In genomic region chr17:83353460-83353859, GRCm38 (mm10) we compare ENCODE assay signal across 11 mouse cellular contexts. TPM values are rescaled to one million over a fixed set of nuclear protein-coding genes. Genes with fewer than 3 reads are reported as not detected.
DNase-seq lines count a peak whose midpoint lies in the region; ATAC-seq and TF ChIP-seq lines count a peak whose summit lies in the region.
"Had no signal": no experiment of that assay in that cellular context is flagged by ENCODE, and none has a peak within 500 bp of the region (broad histone marks: within the 10 kb centered on the region; RNA-seq: fewer than 3 reads in every experiment).

No protein-coding gene starts in this region.

- DNase-seq in heart, embryonic 10.5 days (ENCODE audit: low spot score): no peak
- DNase-seq in heart, postnatal 36 days: no peak
- no peak for DNase-seq in liver, embryonic 11.5 days (ENCODE audit: low spot score)
- no peak for DNase-seq in liver
- peak; percentile 72 for DNase-seq in MEL (ENCODE audit: low read depth, low spot score)
- DNase-seq in gastrocnemius, adult 8-10 months (ENCODE audit: low spot score in 2 of 2): no peak
- no peak for DNase-seq in B cell, adult 2 months
- DNase-seq: cerebellum, postnatal 36 days; kidney, postnatal 4 days had no signal

- peak overlapping the region; percentile 94 for H3K4me2 ChIP-seq in liver, embryonic 11.5 days
- H3K4me2 ChIP-seq in limb, embryonic 12.5 days: peak overlapping the region; percentile 83

- no peaks in the 10 kb centered on the region for H3K27me3 ChIP-seq in heart, embryonic 10.5 days (ENCODE audit: insufficient read depth, poor library complexity, severe bottlenecking)
- H3K27me3 ChIP-seq in liver, embryonic 11.5 days (replicated peaks; ENCODE audit: control insufficient read depth, insufficient read depth, low read length): no peaks in the 10 kb centered on the region
- H3K27me3 ChIP-seq in MEL (ENCODE audit: control insufficient read depth in 1 of 2, insufficient read depth in 2 of 2, low read length in 2 of 2): no peaks in the 10 kb centered on the region
- H3K27me3 ChIP-seq in limb, embryonic 12.5 days: no peaks in the 10 kb centered on the region
- H3K27me3 ChIP-seq: forebrain, embryonic 12.5 days had no signal

- TF ChIP-seq RAD21 in MEL (IDR thresholded peaks at IDR 0.05; ENCODE audit: low read depth, low read length): no peak

- ATAC-seq in liver, embryonic 11.5 days (replicated peaks; ENCODE audit: low FRiP score): no peak
- no peak for ATAC-seq in limb, embryonic 12.5 days (ENCODE audit: insufficient number of reproducible peaks, insufficient read depth, low FRiP score, low TSS enrichment, low read depth)

- no peaks in the 10 kb centered on the region for H3K9me3 ChIP-seq in heart, embryonic 10.5 days
- no peaks in the 10 kb centered on the region for H3K9me3 ChIP-seq in liver, embryonic 11.5 days (ENCODE audit: control insufficient read depth, low read length)
- no peaks in the 10 kb centered on the region for H3K9me3 ChIP-seq in MEL (replicated peaks; ENCODE audit: insufficient read depth, low read length)
- no peaks in the 10 kb centered on the region for H3K9me3 ChIP-seq in limb, embryonic 12.5 days
- H3K9me3 ChIP-seq: forebrain, embryonic 12.5 days had no signal

- H3K4me3 ChIP-seq in heart, embryonic 10.5 days: peak overlapping the region; percentile 97
- no peak overlapping the region for H3K4me3 ChIP-seq in liver, embryonic 11.5 days (ENCODE audit: low read depth, low read length)
- peak overlapping the region in 1 of 2 experiments; percentile 18; a peak in 1 of 4 replicates for H3K4me3 ChIP-seq in MEL (ENCODE audit: control insufficient read depth in 1 of 2, insufficient read depth in 1 of 2, low read depth in 2 of 2, low read length in 2 of 2)
- peak overlapping the region; percentile 98 for H3K4me3 ChIP-seq in limb, embryonic 12.5 days (replicated peaks)

- intact Hi-C loops in heart, postnatal 36 days (cut with DNase I): loop anchor here (5.0 kb wide), 4 partner anchors 44 to 159 kb away; partner anchors contain the start of gene Pkdcc

- H3K27ac ChIP-seq in heart, embryonic 10.5 days: peak overlapping the region; percentile 62; the same call in 1 of the 2 replicates
- H3K27ac ChIP-seq in liver, embryonic 11.5 days (ENCODE audit: low read depth, low read length): no peak overlapping the region
- peak overlapping the region; percentile 38 for H3K27ac ChIP-seq in MEL (ENCODE audit: control insufficient read depth, low read depth, low read length)
- no peak overlapping the region for H3K27ac ChIP-seq in limb, embryonic 12.5 days
- H3K27ac ChIP-seq: forebrain, embryonic 12.5 days had no signal

- no peak for TF ChIP-seq POLR2A in MEL (IDR thresholded peaks at IDR 0.05; ENCODE audit: control insufficient read depth in 1 of 2, insufficient read depth in 1 of 2, low read depth in 1 of 2, low read length in 2 of 2, poor library complexity in 1 of 2)

- peaks cover 31% of the 10 kb centered on the region for H3K4me1 ChIP-seq in heart, embryonic 10.5 days
- peaks cover 36% of the 10 kb centered on the region for H3K4me1 ChIP-seq in liver, embryonic 11.5 days (replicated peaks; ENCODE audit: control insufficient read depth, insufficient read depth, low read length)
- peaks cover 11 to 13% of the 10 kb centered on the region in 2 experiments; a peak in 3 of 4 replicates for H3K4me1 ChIP-seq in MEL (ENCODE audit: control insufficient read depth in 1 of 2, insufficient read depth in 2 of 2, low read length in 2 of 2)
- H3K4me1 ChIP-seq in limb, embryonic 12.5 days (replicated peaks): peaks cover 28% of the 10 kb centered on the region

- peak; percentile 94 to 98 for TF ChIP-seq EP300 in MEL (IDR thresholded peaks at IDR 0.05; ENCODE audit: low read depth in 1 of 2, low read length in 2 of 2)

- peaks cover 37% of the 10 kb centered on the region for H3K79me2 ChIP-seq in MEL (ENCODE audit: control insufficient read depth, insufficient read depth, low read length, poor library complexity)

- 30% methylated on average over 4 of the region's 4 CpGs for WGBS in heart, embryonic 10.5 days
- 20% methylated on average over 4 of the region's 4 CpGs for WGBS in liver, embryonic 11.5 days
- 17% methylated on average over 4 of the region's 4 CpGs for WGBS in limb, embryonic 12.5 days

- H3K9ac ChIP-seq in liver, embryonic 11.5 days (ENCODE audit: low read depth, low read length): no peak overlapping the region
- no peak overlapping the region for H3K9ac ChIP-seq in MEL (ENCODE audit: control insufficient read depth, low read depth, low read length, poor library complexity, severe bottlenecking)
- no peak overlapping the region for H3K9ac ChIP-seq in limb, embryonic 12.5 days (replicated peaks)
- H3K9ac ChIP-seq: forebrain, embryonic 12.5 days had no signal

- no peak for TF ChIP-seq CTCF in MEL (IDR thresholded peaks at IDR 0.05 in 2 of 3, conservative IDR thresholded peaks at IDR 0.05 in 1 of 3; ENCODE audit: control insufficient read depth in 1 of 3, insufficient read depth in 1 of 3, low read depth in 2 of 3, low read length in 3 of 3, poor library complexity in 1 of 3, severe bottlenecking in 1 of 3)

- H3K36me3 ChIP-seq in heart, embryonic 10.5 days: no peaks in the 10 kb centered on the region
- no peaks in the 10 kb centered on the region for H3K36me3 ChIP-seq in liver, embryonic 11.5 days (ENCODE audit: control insufficient read depth, insufficient read depth, low read length)
- H3K36me3 ChIP-seq in MEL (ENCODE audit: control insufficient read depth in 1 of 2, insufficient read depth in 2 of 2, low read length in 2 of 2): peaks cover 0 to 32% of the 10 kb centered on the region in 2 experiments; a peak in 2 of 4 replicates
- H3K36me3 ChIP-seq in limb, embryonic 12.5 days: no peaks in the 10 kb centered on the region
- H3K36me3 ChIP-seq: forebrain, embryonic 12.5 days had no signal

TF ChIP-seq in MEL, 35 proteins besides CTCF, POLR2A, EP300 and RAD21:
- TF ChIP-seq UBTF (IDR thresholded peaks at IDR 0.05; ENCODE audit: borderline replicate concordance, insufficient read depth, low read depth, low read length) (no peak), RCOR1 (IDR thresholded peaks at IDR 0.05; ENCODE audit: low read depth, low read length) (peak; percentile 99), TCF12 (IDR thresholded peaks at IDR 0.05; ENCODE audit: low read depth, low read length) (peak; percentile 96), ZMIZ1 (IDR thresholded peaks at IDR 0.05; ENCODE audit: low read depth, low read length) (no peak), MEF2A (IDR thresholded peaks at IDR 0.05; ENCODE audit: extremely low read depth, insufficient replicate concordance, low read depth, low read length, poor library complexity, severe bottlenecking) (peak; percentile 94), ZNF384 (IDR thresholded peaks at IDR 0.05; ENCODE audit: low read depth, low read length) (peak; percentile 85), USF2 (IDR thresholded peaks at IDR 0.05; ENCODE audit: borderline replicate concordance in 1 of 2, insufficient read depth in 1 of 2, low read depth in 1 of 2, low read length in 2 of 2) (no peak), MXI1 (IDR thresholded peaks at IDR 0.05; ENCODE audit: low read depth, low read length) (peak; percentile 75), NELFE (IDR thresholded peaks at IDR 0.05; ENCODE audit: low read depth, low read length) (no peak), JUND (IDR thresholded peaks at IDR 0.05; ENCODE audit: low read depth, low read length) (no peak), MYC (IDR thresholded peaks at IDR 0.05; ENCODE audit: low read depth, low read length) (peak; percentile 81; the same call in 1 of the 2 replicates), BHLHE40 (IDR thresholded peaks at IDR 0.05; ENCODE audit: borderline replicate concordance, low read depth, low read length) (peak; percentile 79; the same call in 1 of the 2 replicates), TAL1 (IDR thresholded peaks at IDR 0.05; ENCODE audit: low read length) (peak; percentile 64), POLR2AphosphoS5 (IDR thresholded peaks at IDR 0.05; ENCODE audit: borderline replicate concordance, low read depth, low read length) (no peak), GATA1 (IDR thresholded peaks at IDR 0.05; ENCODE audit: low read depth, low read length) (peak; percentile 99), CHD2 (IDR thresholded peaks at IDR 0.05; ENCODE audit: low read length) (0 out of 2 replicates have a peak, but pooled peaks have one; percentile 13), SMC3 (IDR thresholded peaks at IDR 0.05; ENCODE audit: low read depth, low read length) (no peak), SIN3A (IDR thresholded peaks at IDR 0.05; ENCODE audit: low read length) (peak; percentile 91), ETS1 (IDR thresholded peaks at IDR 0.05; ENCODE audit: low read depth, low read length) (peak; percentile 90), KAT2A (conservative IDR thresholded peaks at IDR 0.05; ENCODE audit: low read depth, low read length) (no peak), HCFC1 (IDR thresholded peaks at IDR 0.05; ENCODE audit: low read depth, low read length) (0 out of 2 replicates have a peak, but pooled peaks have one; percentile 42), MAFK (IDR thresholded peaks at IDR 0.05; ENCODE audit: borderline replicate concordance, low read depth, low read length) (peak; percentile 88; the same call in 1 of the 2 replicates), MAX (IDR thresholded peaks at IDR 0.05; ENCODE audit: low read length) (peak; percentile 54)

RNA-seq across cellular contexts. Expression of gene Eml4, which starts 2.7 kb away (rescaled TPM):
- polyA plus RNA-seq in heart, embryonic 10.5 days (2016; fragmentation: Nextera tagmentation; extraction: Ambion mirVana): 27.8 and 37.3 TPM in 2 replicates
- 1 to 10 TPM; 4.3 to 4.6 TPM for total RNA-seq in heart, postnatal 36 days (2021)
- polyA plus RNA-seq in liver, embryonic 11.5 days (2014; fragmentation: Nextera tagmentation; extraction: Ambion mirVana): 26.2 and 28.3 TPM in 2 replicates
- 25.6 and 30.7 TPM in 2 replicates for total RNA-seq in MEL (2012; rRNA removed)
- polyA plus RNA-seq in MEL (2012; ENCODE audit: insufficient read depth in 1 of 2, insufficient read length in 2 of 2, low read depth in 1 of 2, low replicate concordance in 2 of 2, missing spikeins in 1 of 2): 10 to 100 TPM in 1 of 2 experiments, not detected in 1; 42.4 TPM
- polyA plus RNA-seq in limb, embryonic 12.5 days (2016; fragmentation: Nextera tagmentation; extraction: Ambion mirVana): 70.8 and 74.8 TPM in 2 replicates
- total RNA-seq in gastrocnemius, adult 8-10 months (2022): 1 to 10 TPM; 1.2 to 1.9 (median 1.6) TPM

Comparison
In these comparisons a context has a peak if more than half of its experiments do, and no peak if none do; other contexts are left out.
1. H3K27ac ChIP-seq: peak in heart, embryonic 10.5 days (single experiment) and MEL (single experiment); none in liver, embryonic 11.5 days (single experiment) and limb, embryonic 12.5 days (single experiment).